Mouse (Mus musculus): ENCODE data around the gene Utp11. TPM values are rescaled to one million over a fixed set of nuclear protein-coding genes. Genes with fewer than 3 reads are reported as not detected.

The Utp11 gene
- total and polyA plus RNA-seq, 2 experiments from 2014 or later, result 4.0 to 31.2 TPM

DNA sequence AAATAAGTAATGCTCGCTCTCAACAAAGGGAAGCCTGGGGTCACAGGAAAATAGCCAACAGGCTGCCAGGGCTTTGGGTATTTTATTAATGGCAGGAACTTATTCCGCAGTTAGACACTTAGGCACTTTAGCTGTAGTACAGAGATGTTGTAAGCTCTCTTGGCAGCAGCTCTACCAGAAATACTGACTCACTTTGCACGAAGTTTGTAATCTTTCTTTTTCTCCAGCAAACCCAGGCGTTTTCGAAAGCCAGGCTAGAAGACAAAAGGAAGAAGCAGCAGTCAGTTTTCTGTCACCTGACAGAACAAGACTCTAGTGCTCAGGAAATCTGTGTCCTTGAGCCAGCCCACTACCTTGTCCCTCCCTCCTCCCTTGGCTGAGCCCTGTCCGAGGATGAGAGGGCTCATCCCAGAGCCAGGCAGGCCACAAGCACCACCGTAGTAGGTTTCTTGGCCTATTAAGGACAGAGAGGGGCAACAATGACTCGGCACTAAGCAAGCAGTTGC lies 7.5 kb downstream of the Utp11 start:
- Histone ChIP-seq H3K4me2 (ENCODE audit: low read depth, low read length) (no peak overlapping the region), H3K36me3 (ENCODE audit: insufficient read depth, low read length) (peaks cover 21% of the 10 kb centered on the region; the same call in 1 of the 2 replicates), H3K4me3 (ENCODE audit: low read length) (no peak overlapping the region), H3K27me3 (ENCODE audit: insufficient read depth, low read length) (no peaks in the 10 kb centered on the region), H3K4me1 (ENCODE audit: insufficient read depth, low read length) (no peaks in the 10 kb centered on the region), H3K9ac (replicated peaks; ENCODE audit: low read length) (no peak overlapping the region), H3K27ac (no peak overlapping the region), H3K9me3 (ENCODE audit: low read length) (no peaks in the 10 kb centered on the region)
- no peak for DNase-seq (ENCODE audit: low spot score)
- ATAC-seq, result no peak
- 86% methylated on average over 8 of the region's 8 CpGs for WGBS
- no peak for TF ChIP-seq CTCF (IDR thresholded peaks at IDR 0.05; ENCODE audit: low read depth)

DNA sequence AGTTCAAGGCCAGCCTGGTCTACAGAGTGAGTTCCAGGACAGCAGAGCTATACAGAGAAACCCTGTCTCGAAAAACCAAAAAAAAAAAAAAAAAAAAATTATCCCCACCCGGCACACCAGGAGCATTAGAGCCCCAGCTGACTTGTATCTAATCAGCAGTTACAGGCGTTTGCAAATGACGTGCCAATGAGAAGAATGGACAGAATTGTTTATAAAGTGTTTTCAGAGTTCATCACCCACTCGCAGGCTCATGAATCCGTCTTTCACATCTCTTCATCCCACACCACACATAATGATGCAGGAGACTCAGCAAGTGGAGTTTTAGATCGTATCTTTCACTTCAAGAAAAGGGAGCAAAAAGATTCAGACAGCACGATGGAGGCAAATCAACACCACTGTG lies 7.9 kb downstream of the Utp11 start:
- Histone ChIP-seq H3K4me2 (ENCODE audit: low read depth, low read length) (no peak overlapping the region), H3K9ac (replicated peaks; ENCODE audit: low read length) (no peak overlapping the region), H3K4me1 (ENCODE audit: insufficient read depth, low read length) (no peaks in the 10 kb centered on the region), H3K9me3 (ENCODE audit: low read length) (no peaks in the 10 kb centered on the region), H3K4me3 (ENCODE audit: low read length) (no peak overlapping the region), H3K27ac (no peak overlapping the region), H3K27me3 (ENCODE audit: insufficient read depth, low read length) (no peaks in the 10 kb centered on the region), H3K36me3 (ENCODE audit: insufficient read depth, low read length) (peaks cover 26% of the 10 kb centered on the region)
- DNase-seq (ENCODE audit: low spot score) (no peak), ATAC-seq (no peak)
- WGBS, result 87% methylated on average over 8 of the region's 8 CpGs
- TF ChIP-seq CTCF (IDR thresholded peaks at IDR 0.05; ENCODE audit: low read depth), result no peak

DNA sequence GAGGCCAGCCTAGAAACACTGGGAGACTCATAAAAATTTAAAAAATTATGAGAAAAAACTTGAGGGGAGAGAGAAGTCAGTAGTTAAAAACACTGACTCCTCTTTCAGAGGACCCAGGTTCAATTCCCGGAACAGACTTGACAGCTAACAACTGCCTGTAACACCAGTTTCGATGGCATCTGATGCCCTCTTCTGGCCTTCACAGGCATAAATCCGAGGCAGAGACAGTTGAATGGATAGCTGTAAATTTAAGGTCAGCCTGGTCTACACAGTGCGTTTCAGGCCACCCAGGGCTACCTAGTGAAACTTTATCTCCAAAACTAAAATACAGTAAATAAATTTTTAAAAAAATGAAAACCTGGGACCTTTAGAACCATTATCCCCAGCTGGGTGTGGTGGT lies 8.4 kb downstream of the Utp11 start:
- Histone ChIP-seq H3K4me3 (ENCODE audit: low read length) (no peak overlapping the region), H3K4me2 (ENCODE audit: low read depth, low read length) (no peak overlapping the region), H3K27ac (no peak overlapping the region), H3K9me3 (ENCODE audit: low read length) (no peaks in the 10 kb centered on the region), H3K9ac (replicated peaks; ENCODE audit: low read length) (no peak overlapping the region), H3K36me3 (ENCODE audit: insufficient read depth, low read length) (peaks cover 29% of the 10 kb centered on the region), H3K27me3 (ENCODE audit: insufficient read depth, low read length) (no peaks in the 10 kb centered on the region), H3K4me1 (ENCODE audit: insufficient read depth, low read length) (no peaks in the 10 kb centered on the region)
- DNase-seq (ENCODE audit: low spot score), result no peak
- WGBS, result 84% methylated on average over 4 of the region's 4 CpGs
- no peak for ATAC-seq
- TF ChIP-seq CTCF (IDR thresholded peaks at IDR 0.05; ENCODE audit: low read depth), result peak; percentile 45; the same call in 1 of the 2 replicates

DNA sequence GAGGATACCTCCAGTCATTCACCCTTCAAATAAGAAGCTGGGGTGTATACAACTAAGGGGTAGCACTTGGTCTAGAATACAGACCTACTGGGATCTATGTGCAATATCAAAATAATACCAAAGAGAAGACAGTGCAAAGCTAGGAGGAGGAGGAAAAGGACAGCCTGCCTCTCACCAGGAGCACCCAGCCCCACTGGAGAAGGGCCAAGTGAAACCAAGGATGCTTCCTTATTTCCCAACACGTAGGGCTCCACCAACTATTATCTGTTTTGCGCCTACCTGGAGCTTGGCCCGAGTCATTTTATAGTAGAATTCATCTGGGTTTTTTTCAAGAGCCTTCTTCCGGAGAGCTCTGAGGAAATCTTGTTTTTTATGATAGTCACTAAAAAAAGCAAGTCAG lies 9.9 kb downstream of the Utp11 start:
- ATAC-seq (no peak), DNase-seq (ENCODE audit: low spot score) (no peak)
- Histone ChIP-seq H3K4me3 (ENCODE audit: low read length) (no peak overlapping the region), H3K4me2 (ENCODE audit: low read depth, low read length) (no peak overlapping the region), H3K9me3 (ENCODE audit: low read length) (no peaks in the 10 kb centered on the region), H3K9ac (replicated peaks; ENCODE audit: low read length) (no peak overlapping the region), H3K4me1 (ENCODE audit: insufficient read depth, low read length) (no peaks in the 10 kb centered on the region), H3K36me3 (ENCODE audit: insufficient read depth, low read length) (peaks cover 42% of the 10 kb centered on the region), H3K27me3 (ENCODE audit: insufficient read depth, low read length) (no peaks in the 10 kb centered on the region), H3K27ac (no peak overlapping the region)
- WGBS, result 81% methylated on average over 4 of the region's 4 CpGs
- TF ChIP-seq CTCF (IDR thresholded peaks at IDR 0.05; ENCODE audit: low read depth), result no peak

DNA sequence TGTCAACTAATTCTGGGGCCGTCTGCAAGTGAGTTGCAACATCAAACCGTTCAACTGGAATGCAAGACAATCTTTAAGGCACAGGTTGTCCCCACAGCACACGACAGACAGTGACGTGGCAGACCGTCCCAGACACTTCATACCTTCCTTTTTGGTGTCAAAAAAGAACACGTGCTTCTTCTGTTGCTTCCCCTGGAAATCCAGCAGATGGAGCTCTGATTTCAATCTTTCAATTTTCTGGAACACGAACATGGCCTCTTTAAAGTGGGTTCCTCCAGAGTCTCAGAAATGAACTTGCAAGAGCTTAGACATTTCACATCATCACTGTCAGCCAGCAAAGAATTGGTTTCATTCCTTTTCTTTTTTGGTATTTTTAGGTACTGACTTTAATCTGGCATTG lies 11.1 kb downstream of the Utp11 start:
- Histone ChIP-seq H3K4me3 (ENCODE audit: low read length) (no peak overlapping the region), H3K4me2 (ENCODE audit: low read depth, low read length) (no peak overlapping the region), H3K9me3 (ENCODE audit: low read length) (no peaks in the 10 kb centered on the region), H3K27ac (no peak overlapping the region), H3K9ac (replicated peaks; ENCODE audit: low read length) (no peak overlapping the region), H3K27me3 (ENCODE audit: insufficient read depth, low read length) (no peaks in the 10 kb centered on the region), H3K36me3 (ENCODE audit: insufficient read depth, low read length) (peaks cover 45% of the 10 kb centered on the region), H3K4me1 (ENCODE audit: insufficient read depth, low read length) (no peaks in the 10 kb centered on the region)
- DNase-seq (ENCODE audit: low spot score) (peak; percentile 57), ATAC-seq (peak; percentile 21; the same call in 1 of the 2 replicates)
- TF ChIP-seq CTCF (IDR thresholded peaks at IDR 0.05; ENCODE audit: low read depth), result peak; percentile 65
- 56% methylated on average over 7 of the region's 7 CpGs for WGBS

DNA sequence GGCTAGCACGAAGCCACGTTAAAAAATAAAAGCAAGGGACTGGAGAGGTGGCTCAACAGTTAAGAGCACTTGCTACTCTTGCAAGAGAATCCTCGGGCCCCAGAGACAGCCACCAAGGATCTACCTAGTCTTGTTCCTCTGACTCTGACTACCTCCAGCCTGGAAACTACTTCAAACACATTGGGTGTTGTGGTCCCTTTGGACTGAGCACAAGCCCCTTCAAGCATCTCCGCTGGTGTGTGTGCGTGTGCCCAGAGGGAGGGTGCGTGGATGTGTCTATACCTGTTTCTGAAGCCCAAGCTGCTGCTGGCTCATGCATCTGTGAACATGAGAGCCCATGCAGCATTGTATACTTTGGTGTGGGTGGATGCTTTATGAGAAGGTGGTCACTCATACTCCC lies 17.4 kb downstream of the Utp11 start:
- no peak overlapping the region for H3K27ac ChIP-seq
- TF ChIP-seq CTCF (IDR thresholded peaks at IDR 0.05; ENCODE audit: low read depth), result no peak
- no peak overlapping the region for H3K9ac ChIP-seq (replicated peaks; ENCODE audit: low read length)
- H3K27me3 ChIP-seq (ENCODE audit: insufficient read depth, low read length), result no peaks in the 10 kb centered on the region
- no peak overlapping the region for H3K4me3 ChIP-seq (ENCODE audit: low read length)
- H3K9me3 ChIP-seq (ENCODE audit: low read length), result no peaks in the 10 kb centered on the region
- H3K36me3 ChIP-seq (ENCODE audit: insufficient read depth, low read length), result peaks cover 28% of the 10 kb centered on the region
- no peak overlapping the region for H3K4me2 ChIP-seq (ENCODE audit: low read depth, low read length)
- WGBS, result 90% methylated on average over 6 of the region's 6 CpGs
- ATAC-seq (no peak), DNase-seq (ENCODE audit: low spot score) (no peak)
- peaks cover 11% of the 10 kb centered on the region for H3K4me1 ChIP-seq (ENCODE audit: insufficient read depth, low read length)

DNA sequence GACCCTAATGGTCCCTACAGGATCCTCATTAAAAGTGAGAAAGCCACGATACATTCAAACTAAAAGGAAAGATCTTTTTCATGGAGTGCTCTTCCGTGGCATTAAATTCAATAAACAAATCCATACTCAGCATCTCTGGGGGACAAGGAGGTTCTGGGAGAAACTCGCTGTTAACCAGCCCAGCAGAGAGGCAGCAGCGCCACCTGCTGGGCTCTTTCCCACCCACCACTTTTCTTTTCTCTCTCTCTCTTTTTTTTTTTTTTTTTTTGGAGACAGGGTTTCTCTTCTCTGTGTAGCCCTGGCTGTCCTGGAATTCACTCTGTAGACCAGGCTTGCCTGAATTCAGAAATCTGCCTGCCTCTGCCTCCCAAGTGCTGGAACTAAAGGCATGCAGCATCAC lies 18.4 kb downstream of the Utp11 start:
- Histone ChIP-seq H3K4me2 (ENCODE audit: low read depth, low read length) (no peak overlapping the region), H3K27ac (no peak overlapping the region), H3K36me3 (ENCODE audit: insufficient read depth, low read length) (peaks cover 20% of the 10 kb centered on the region; the same call in 1 of the 2 replicates), H3K9ac (replicated peaks; ENCODE audit: low read length) (no peak overlapping the region), H3K9me3 (ENCODE audit: low read length) (no peaks in the 10 kb centered on the region), H3K27me3 (ENCODE audit: insufficient read depth, low read length) (no peaks in the 10 kb centered on the region), H3K4me3 (ENCODE audit: low read length) (no peak overlapping the region), H3K4me1 (ENCODE audit: insufficient read depth, low read length) (peaks cover 11% of the 10 kb centered on the region)
- ATAC-seq (0 out of 2 replicates have a peak, but pooled peaks have one; percentile 21), DNase-seq (ENCODE audit: low spot score) (peak; percentile 92)
- 3% methylated on average over 4 of the region's 4 CpGs for WGBS
- TF ChIP-seq CTCF (IDR thresholded peaks at IDR 0.05; ENCODE audit: low read depth), result peak; percentile 89
